Mouse (Mus musculus): ENCODE measurements at regions not wholly inside any gene's neighbourhood (a gene's known extent, or its start where the extent isn't known, plus 50 kb on each side); places are given as distances from the start of the nearest gene placed in this dataset.
"Not testable (repeated sequence)": the region's sequence is repeated elsewhere in the genome, so short reads cannot be mapped to it uniquely, and the experiment has no call there.

- not testable (repeated sequence) for H3K4me2 ChIP-seq; H3K27me3 ChIP-seq; H3K27ac ChIP-seq; ATAC-seq (ENCODE audit: low FRiP score); H3K4me1 ChIP-seq (replicated peaks); H3K9me3 ChIP-seq; H3K4me3 ChIP-seq; H3K9ac ChIP-seq; H3K36me3 ChIP-seq
- WGBS: 92% methylated on average over 6 of the region's 6 CpGs
These were observed 169.4 kb downstream of the Mterf1b start for GRCm38 (mm10) chr5:4361547-4361946.

DNA sequence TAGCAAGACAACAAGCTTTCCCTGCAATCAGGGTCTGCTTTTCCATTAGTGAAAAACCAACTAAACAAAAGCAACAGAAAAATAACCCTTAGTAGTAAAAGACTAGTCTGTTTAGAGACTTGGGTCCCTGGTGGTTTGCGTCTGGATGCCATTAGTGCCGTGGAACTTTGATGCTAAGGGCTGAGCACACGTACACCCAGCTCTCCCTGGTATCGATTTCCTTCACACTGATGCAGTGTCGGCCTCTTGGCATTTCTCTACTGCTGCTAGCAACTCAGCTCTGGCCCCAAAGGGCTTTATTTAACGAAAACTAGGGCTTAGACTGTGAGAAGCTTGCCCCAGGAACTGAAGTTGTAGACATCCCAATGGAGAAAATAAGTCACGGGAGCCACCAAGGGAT is 192.6 kb downstream of the Mterf1b start:
- H3K4me2 ChIP-seq; H3K27ac ChIP-seq; H3K4me3 ChIP-seq; H3K9me3 ChIP-seq; H3K4me1 ChIP-seq (replicated peaks); H3K27me3 ChIP-seq; H3K36me3 ChIP-seq; ATAC-seq (ENCODE audit: low FRiP score); H3K9ac ChIP-seq: not testable (repeated sequence)
- WGBS: 69% methylated on average over 7 of the region's 7 CpGs

- no peak for ATAC-seq (ENCODE audit: low FRiP score)
- 0 out of 2 replicates have a peak, but pooled peaks cover 6% of the 10 kb centered on the region for H3K27me3 ChIP-seq
- WGBS: 74% methylated on average over 2 of the region's 2 CpGs
- H3K4me2 ChIP-seq: no peak overlapping the region
- no peak overlapping the region for H3K27ac ChIP-seq
- H3K4me1 ChIP-seq (replicated peaks): no peaks in the 10 kb centered on the region
- no peak overlapping the region for H3K4me3 ChIP-seq
- no peaks in the 10 kb centered on the region for H3K9me3 ChIP-seq
- no peaks in the 10 kb centered on the region for H3K36me3 ChIP-seq
- H3K9ac ChIP-seq: no peak overlapping the region
These were observed 198.9 kb downstream of the Mterf1b start for GRCm38 (mm10) chr5:4391083-4391482.

DNA sequence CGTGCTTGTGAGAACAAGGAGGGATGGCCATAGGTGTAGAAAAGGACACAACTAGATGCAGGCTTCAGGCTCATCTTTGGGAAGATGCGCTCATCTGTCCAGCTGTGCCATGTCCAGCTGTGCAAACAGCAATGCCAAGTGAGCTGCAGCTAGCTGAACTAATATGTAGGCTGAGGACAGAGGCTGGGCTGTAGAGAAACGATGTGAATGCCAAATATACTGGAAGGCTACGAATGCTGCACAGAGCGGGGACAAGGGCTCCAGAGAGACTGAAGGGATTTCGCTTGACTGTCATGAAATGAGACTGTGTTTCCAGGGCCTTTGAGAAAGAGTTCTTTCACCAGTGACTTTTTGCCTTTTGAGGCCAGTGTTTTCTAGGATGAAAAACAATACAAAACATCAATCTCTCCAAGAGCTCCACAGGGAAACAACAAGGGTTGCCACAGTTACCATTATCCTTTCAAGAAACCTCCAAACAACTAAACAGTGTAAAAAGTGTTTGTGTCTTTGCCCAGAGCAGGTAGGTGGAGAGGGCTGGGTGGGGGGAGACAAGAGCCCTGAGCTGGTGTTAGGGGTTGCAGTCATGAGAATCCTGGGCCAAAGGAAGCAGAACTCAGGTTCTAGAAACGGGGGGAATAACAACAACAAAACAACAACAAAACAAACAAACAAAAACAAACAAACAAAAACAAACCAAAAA is 202.3 kb downstream of the Mterf1b start:
- ATAC-seq (ENCODE audit: low FRiP score): peak; percentile 84
- H3K27me3 ChIP-seq: not testable (repeated sequence)

DNA sequence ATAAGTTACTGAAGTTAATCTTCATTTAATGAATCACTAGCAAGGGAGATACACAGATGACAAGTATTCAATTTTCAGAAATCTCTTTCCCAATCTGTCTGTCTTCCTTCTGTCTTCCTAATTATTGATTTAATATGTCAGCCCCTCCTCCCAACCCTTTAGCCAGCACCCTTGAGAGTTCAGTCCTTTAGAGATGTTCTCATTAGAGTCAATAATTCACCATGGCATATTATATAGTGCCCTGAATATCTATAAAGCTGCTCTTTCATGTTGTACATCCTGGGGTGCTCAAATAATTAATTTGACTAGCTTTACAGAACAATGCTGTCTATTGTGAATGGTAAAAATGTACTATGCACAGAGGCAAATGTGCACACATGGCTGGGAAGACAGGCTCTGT is 205.9 kb downstream of the Mterf1b start:
- Histone ChIP-seq H3K4me3 (no peak overlapping the region), H3K27me3 (0 out of 2 replicates have a peak, but pooled peaks cover 4% of the 10 kb centered on the region), H3K36me3 (no peaks in the 10 kb centered on the region), H3K27ac (no peak overlapping the region), H3K9ac (no peak overlapping the region), H3K4me1 (replicated peaks) (0 out of 2 replicates have a peak, but pooled peaks cover 3% of the 10 kb centered on the region), H3K9me3 (no peaks in the 10 kb centered on the region), H3K4me2 (no peak overlapping the region)
- ATAC-seq (ENCODE audit: low FRiP score): 0 out of 2 replicates have a peak, but pooled peaks have one; percentile 28

More for the DNA sequence above, 202.3 kb downstream of the Mterf1b start:
- not testable (repeated sequence) for H3K9ac ChIP-seq; H3K36me3 ChIP-seq; H3K4me3 ChIP-seq; H3K4me1 ChIP-seq (replicated peaks); H3K9me3 ChIP-seq; H3K4me2 ChIP-seq
- whole genome bisulfite sequencing: 41% methylated on average over 6 of the region's 7 CpGs
- H3K27ac ChIP-seq: peak overlapping the region; percentile 23; the same call in 1 of the 2 replicates

DNA sequence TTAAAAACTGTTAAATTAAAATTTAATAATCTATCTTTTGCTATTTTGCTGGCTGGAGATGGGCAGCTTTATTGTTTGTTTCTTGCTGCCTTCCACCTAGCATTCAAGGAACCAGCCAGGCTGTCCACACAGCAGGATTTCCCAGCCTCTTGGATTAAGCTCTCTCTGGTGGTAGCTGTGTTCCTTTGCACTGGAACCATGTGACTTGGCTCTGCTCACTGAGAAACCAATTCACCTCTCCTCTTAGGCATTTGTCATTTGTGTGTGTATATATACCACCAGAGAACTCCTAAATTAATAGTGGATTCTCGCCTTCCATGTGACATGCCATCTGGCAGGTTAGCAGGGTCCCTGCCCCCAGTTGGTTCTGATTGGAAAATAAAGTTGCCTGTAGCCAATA is 225.6 kb downstream of the Mterf1b start:
- H3K9ac ChIP-seq: no peak overlapping the region
- H3K27ac ChIP-seq: no peak overlapping the region
- ATAC-seq (ENCODE audit: low FRiP score): no peak
- H3K4me3 ChIP-seq: no peak overlapping the region
- no peaks in the 10 kb centered on the region for H3K9me3 ChIP-seq
- H3K4me2 ChIP-seq: no peak overlapping the region
- H3K4me1 ChIP-seq (replicated peaks): no peaks in the 10 kb centered on the region
- no peaks in the 10 kb centered on the region for H3K36me3 ChIP-seq
- H3K27me3 ChIP-seq: no peaks in the 10 kb centered on the region
- 83% methylated on average over 1 of the region's 1 CpGs for WGBS
